Mouse (Mus musculus): ENCODE data around the gene Lfng. TPM values are rescaled to one million over a fixed set of nuclear protein-coding genes. Genes with fewer than 3 reads are reported as not detected.

Gene Lfng
- polyA plus RNA-seq, 2 experiments = 19.2 to 38.9 TPM

- no peak overlapping the region for H3K4me2 ChIP-seq (replicated peaks; ENCODE audit: low read depth, low read length, severe bottlenecking)
- peak; percentile 14; the same call in 1 of the 2 replicates for ATAC-seq (ENCODE audit: low FRiP score, low read depth)
- WGBS = 65% methylated on average over 7 of the region's 7 CpGs
- DNase-seq (ENCODE audit: low spot score) = no peak
- H3K9ac ChIP-seq (ENCODE audit: low read depth, low read length, severe bottlenecking) = no peak overlapping the region
- H3K4me3 ChIP-seq (replicated peaks; ENCODE audit: low read length) = no peak overlapping the region
- peaks cover 36% of the 10 kb centered on the region for H3K36me3 ChIP-seq (ENCODE audit: control insufficient read depth, insufficient read depth, low read length)
- H3K9me3 ChIP-seq (ENCODE audit: control insufficient read depth, low read length) = no peaks in the 10 kb centered on the region
- no peaks in the 10 kb centered on the region for H3K27me3 ChIP-seq (ENCODE audit: control insufficient read depth, insufficient read depth, low read length)
- no peak for TF ChIP-seq POLR2A (IDR thresholded peaks at IDR 0.05; ENCODE audit: borderline replicate concordance, extremely low read depth, insufficient read depth, insufficient read length)
- H3K4me1 ChIP-seq (ENCODE audit: control insufficient read depth, insufficient read depth, low read length) = no peaks in the 10 kb centered on the region; the same call in 1 of the 2 replicates
- 0 out of 2 replicates have a peak overlapping the region, but pooled peaks have one; percentile 52 for H3K27ac ChIP-seq (replicated peaks; ENCODE audit: low read depth, low read length)
These were observed 13.0 kb downstream of the Lfng start for GRCm38 (mm10) chr5:140619895-140620736.

GRCm38 (mm10) chr5:140621092-140621491 lies 14.0 kb downstream of the Lfng start:
- H3K27ac ChIP-seq (replicated peaks; ENCODE audit: low read depth, low read length) = no peak overlapping the region
- H3K4me2 ChIP-seq (replicated peaks; ENCODE audit: low read depth, low read length, severe bottlenecking) = no peak overlapping the region
- no peak for ATAC-seq (ENCODE audit: low FRiP score, low read depth)
- peaks cover 43% of the 10 kb centered on the region for H3K36me3 ChIP-seq (ENCODE audit: control insufficient read depth, insufficient read depth, low read length)
- TF ChIP-seq POLR2A (IDR thresholded peaks at IDR 0.05; ENCODE audit: borderline replicate concordance, extremely low read depth, insufficient read depth, insufficient read length) = no peak
- H3K4me3 ChIP-seq (replicated peaks; ENCODE audit: low read length) = no peak overlapping the region
- WGBS = 67% methylated on average over 9 of the region's 9 CpGs
- no peaks in the 10 kb centered on the region; the same call in 1 of the 2 replicates for H3K4me1 ChIP-seq (ENCODE audit: control insufficient read depth, insufficient read depth, low read length)
- H3K27me3 ChIP-seq (ENCODE audit: control insufficient read depth, insufficient read depth, low read length) = no peaks in the 10 kb centered on the region
- no peaks in the 10 kb centered on the region for H3K9me3 ChIP-seq (ENCODE audit: control insufficient read depth, low read length)
- DNase-seq (ENCODE audit: low spot score) = no peak
- H3K9ac ChIP-seq (ENCODE audit: low read depth, low read length, severe bottlenecking) = no peak overlapping the region

- Histone ChIP-seq H3K4me1 (ENCODE audit: control insufficient read depth, insufficient read depth, low read length) (no peaks in the 10 kb centered on the region; the same call in 1 of the 2 replicates), H3K4me2 (replicated peaks; ENCODE audit: low read depth, low read length, severe bottlenecking) (no peak overlapping the region), H3K27me3 (ENCODE audit: control insufficient read depth, insufficient read depth, low read length) (no peaks in the 10 kb centered on the region), H3K4me3 (replicated peaks; ENCODE audit: low read length) (no peak overlapping the region), H3K9me3 (ENCODE audit: control insufficient read depth, low read length) (no peaks in the 10 kb centered on the region), H3K9ac (ENCODE audit: low read depth, low read length, severe bottlenecking) (no peak overlapping the region), H3K36me3 (ENCODE audit: control insufficient read depth, insufficient read depth, low read length) (peaks cover 48% of the 10 kb centered on the region), H3K27ac (replicated peaks; ENCODE audit: low read depth, low read length) (no peak overlapping the region)
- DNase-seq (ENCODE audit: low spot score) = no peak
- 74% methylated on average over 9 of the region's 10 CpGs for WGBS
- no peak for TF ChIP-seq POLR2A (IDR thresholded peaks at IDR 0.05; ENCODE audit: borderline replicate concordance, extremely low read depth, insufficient read depth, insufficient read length)
- ATAC-seq (ENCODE audit: low FRiP score, low read depth) = no peak
These were observed 14.4 kb downstream of the Lfng start for GRCm38 (mm10) chr5:140621517-140621916.

- Histone ChIP-seq H3K4me3 (replicated peaks; ENCODE audit: low read length) (no peak overlapping the region), H3K4me1 (ENCODE audit: control insufficient read depth, insufficient read depth, low read length) (no peaks in the 10 kb centered on the region; the same call in 1 of the 2 replicates), H3K27ac (replicated peaks; ENCODE audit: low read depth, low read length) (no peak overlapping the region), H3K36me3 (ENCODE audit: control insufficient read depth, insufficient read depth, low read length) (peaks cover 64% of the 10 kb centered on the region), H3K9me3 (ENCODE audit: control insufficient read depth, low read length) (peaks cover 2% of the 10 kb centered on the region; the same call in 1 of the 2 replicates), H3K9ac (ENCODE audit: low read depth, low read length, severe bottlenecking) (no peak overlapping the region), H3K27me3 (ENCODE audit: control insufficient read depth, insufficient read depth, low read length) (no peaks in the 10 kb centered on the region), H3K4me2 (replicated peaks; ENCODE audit: low read depth, low read length, severe bottlenecking) (no peak overlapping the region)
- WGBS = 91% methylated on average over 22 of the region's 23 CpGs
- ATAC-seq (ENCODE audit: low FRiP score, low read depth) = no peak
- no peak for DNase-seq (ENCODE audit: low spot score)
- TF ChIP-seq POLR2A (IDR thresholded peaks at IDR 0.05; ENCODE audit: borderline replicate concordance, extremely low read depth, insufficient read depth, insufficient read length) = no peak
These were observed 16.0 kb downstream of the Lfng start for GRCm38 (mm10) chr5:140622978-140623670.

GRCm38 (mm10) chr5:140623791-140624190 lies 16.7 kb downstream of the Lfng start:
- Histone ChIP-seq H3K9ac (ENCODE audit: low read depth, low read length, severe bottlenecking) (no peak overlapping the region), H3K27me3 (ENCODE audit: control insufficient read depth, insufficient read depth, low read length) (no peaks in the 10 kb centered on the region), H3K4me2 (replicated peaks; ENCODE audit: low read depth, low read length, severe bottlenecking) (no peak overlapping the region), H3K4me3 (replicated peaks; ENCODE audit: low read length) (no peak overlapping the region), H3K9me3 (ENCODE audit: control insufficient read depth, low read length) (peaks cover 6% of the 10 kb centered on the region; the same call in 1 of the 2 replicates), H3K36me3 (ENCODE audit: control insufficient read depth, insufficient read depth, low read length) (peaks cover 70% of the 10 kb centered on the region), H3K4me1 (ENCODE audit: control insufficient read depth, insufficient read depth, low read length) (no peaks in the 10 kb centered on the region; the same call in 1 of the 2 replicates), H3K27ac (replicated peaks; ENCODE audit: low read depth, low read length) (no peak overlapping the region)
- WGBS = 61% methylated on average over 4 of the region's 4 CpGs
- no peak for ATAC-seq (ENCODE audit: low FRiP score, low read depth)
- TF ChIP-seq POLR2A (IDR thresholded peaks at IDR 0.05; ENCODE audit: borderline replicate concordance, extremely low read depth, insufficient read depth, insufficient read length) = no peak
- DNase-seq (ENCODE audit: low spot score) = no peak

Measured in limb, embryonic 14.5 days (tissue).